Mouse (Mus musculus): ENCODE measurements around the gene Gm21983.

Gm21983 gene

GRCm38 (mm10) chr7:27197634-27198033 is 16.7 kb upstream of the Gm21983 start:
- Histone ChIP-seq H3K36me3 (ENCODE audit: control insufficient read depth, insufficient read depth, low read length, poor library complexity, severe bottlenecking) (no peaks in the 10 kb centered on the region; the same call in 1 of the 2 replicates), H3K27me3 (ENCODE audit: control insufficient read depth, insufficient read depth, low read length, poor library complexity, severe bottlenecking) (no peaks in the 10 kb centered on the region)
- no peak for DNase-seq (ENCODE audit: low read depth, low spot score)

- H3K36me3 ChIP-seq (ENCODE audit: control insufficient read depth, insufficient read depth, low read length, poor library complexity, severe bottlenecking), result no peaks in the 10 kb centered on the region; the same call in 1 of the 2 replicates
- no peak for DNase-seq (ENCODE audit: low read depth, low spot score)
- H3K27me3 ChIP-seq (ENCODE audit: control insufficient read depth, insufficient read depth, low read length, poor library complexity, severe bottlenecking), result no peaks in the 10 kb centered on the region
Measured at GRCm38 (mm10) chr7:27197136-27197535, 16.2 kb upstream of the Gm21983 start.

- peak; percentile 100 for DNase-seq (ENCODE audit: low read depth, low spot score)
- peaks cover under 1% of the 10 kb centered on the region for H3K36me3 ChIP-seq (ENCODE audit: control insufficient read depth, insufficient read depth, low read length, poor library complexity, severe bottlenecking)
- H3K27me3 ChIP-seq (ENCODE audit: control insufficient read depth, insufficient read depth, low read length, poor library complexity, severe bottlenecking), result no peaks in the 10 kb centered on the region
Measured at GRCm38 (mm10) chr7:27195681-27196611, 15.1 kb upstream of the Gm21983 start, which contains the start of the genes BC024978 and Snrpa. TSS of gene BC024978 (plus strand) at chr7:27195781. TSS of gene Snrpa (minus strand) at chr7:27196271.

GRCm38 (mm10) chr7:27193731-27194130 is 12.8 kb upstream of the Gm21983 start:
- Histone ChIP-seq H3K36me3 (ENCODE audit: control insufficient read depth, insufficient read depth, low read length, poor library complexity, severe bottlenecking) (peaks cover 16% of the 10 kb centered on the region), H3K27me3 (ENCODE audit: control insufficient read depth, insufficient read depth, low read length, poor library complexity, severe bottlenecking) (no peaks in the 10 kb centered on the region)
- no peak for DNase-seq (ENCODE audit: low read depth, low spot score)

GRCm38 (mm10) chr7:27192434-27192833 is 11.5 kb upstream of the Gm21983 start:
- DNase-seq (ENCODE audit: low read depth, low spot score), result no peak
- no peaks in the 10 kb centered on the region for H3K27me3 ChIP-seq (ENCODE audit: control insufficient read depth, insufficient read depth, low read length, poor library complexity, severe bottlenecking)
- peaks cover 16% of the 10 kb centered on the region for H3K36me3 ChIP-seq (ENCODE audit: control insufficient read depth, insufficient read depth, low read length, poor library complexity, severe bottlenecking)

GRCm38 (mm10) chr7:27189271-27189931 is 8.5 kb upstream of the Gm21983 start:
- DNase-seq (ENCODE audit: low read depth, low spot score), result peak; percentile 29
- Histone ChIP-seq H3K36me3 (ENCODE audit: control insufficient read depth, insufficient read depth, low read length, poor library complexity, severe bottlenecking) (peaks cover 20% of the 10 kb centered on the region), H3K27me3 (ENCODE audit: control insufficient read depth, insufficient read depth, low read length, poor library complexity, severe bottlenecking) (no peaks in the 10 kb centered on the region)

- no peaks in the 10 kb centered on the region for H3K27me3 ChIP-seq (ENCODE audit: control insufficient read depth, insufficient read depth, low read length, poor library complexity, severe bottlenecking)
- DNase-seq (ENCODE audit: low read depth, low spot score), result no peak
- peaks cover 20% of the 10 kb centered on the region for H3K36me3 ChIP-seq (ENCODE audit: control insufficient read depth, insufficient read depth, low read length, poor library complexity, severe bottlenecking)
Measured at GRCm38 (mm10) chr7:27185986-27186385, 5.1 kb upstream of the Gm21983 start.

- Histone ChIP-seq H3K36me3 (ENCODE audit: control insufficient read depth, insufficient read depth, low read length, poor library complexity, severe bottlenecking) (peaks cover 10% of the 10 kb centered on the region), H3K27me3 (ENCODE audit: control insufficient read depth, insufficient read depth, low read length, poor library complexity, severe bottlenecking) (no peaks in the 10 kb centered on the region)
- DNase-seq (ENCODE audit: low read depth, low spot score), result peak; percentile 76
Measured at GRCm38 (mm10) chr7:27184964-27185363, 4.1 kb upstream of the Gm21983 start.

GRCm38 (mm10) chr7:27182498-27182897 is 1.6 kb upstream of the Gm21983 start:
- peaks cover 3% of the 10 kb centered on the region for H3K36me3 ChIP-seq (ENCODE audit: control insufficient read depth, insufficient read depth, low read length, poor library complexity, severe bottlenecking)
- no peak for DNase-seq (ENCODE audit: low read depth, low spot score)

GRCm38 (mm10) chr7:27180036-27180435 is 850 bp downstream of the Gm21983 start:
- Histone ChIP-seq H3K36me3 (ENCODE audit: control insufficient read depth, insufficient read depth, low read length, poor library complexity, severe bottlenecking) (peaks cover under 1% of the 10 kb centered on the region; the same call in 1 of the 2 replicates), H3K27me3 (ENCODE audit: control insufficient read depth, insufficient read depth, low read length, poor library complexity, severe bottlenecking) (no peaks in the 10 kb centered on the region)
- DNase-seq (ENCODE audit: low read depth, low spot score), result no peak

More at GRCm38 (mm10) chr7:27182498-27182897, 1.6 kb upstream of the Gm21983 start:
- no peaks in the 10 kb centered on the region for H3K27me3 ChIP-seq (ENCODE audit: control insufficient read depth, insufficient read depth, low read length, poor library complexity, severe bottlenecking)

- no peaks in the 10 kb centered on the region for H3K27me3 ChIP-seq (ENCODE audit: control insufficient read depth, insufficient read depth, low read length, poor library complexity, severe bottlenecking)
- peaks cover 6% of the 10 kb centered on the region for H3K36me3 ChIP-seq (ENCODE audit: control insufficient read depth, insufficient read depth, low read length, poor library complexity, severe bottlenecking)
- peak; percentile 63 for DNase-seq (ENCODE audit: low read depth, low spot score)
Measured at GRCm38 (mm10) chr7:27179217-27179918, 1.5 kb downstream of the Gm21983 start.

- peaks cover 6% of the 10 kb centered on the region for H3K36me3 ChIP-seq (ENCODE audit: control insufficient read depth, insufficient read depth, low read length, poor library complexity, severe bottlenecking)
- H3K27me3 ChIP-seq (ENCODE audit: control insufficient read depth, insufficient read depth, low read length, poor library complexity, severe bottlenecking), result no peaks in the 10 kb centered on the region
- DNase-seq (ENCODE audit: low read depth, low spot score), result peak; percentile 100
Measured at GRCm38 (mm10) chr7:27178324-27179216, 2.3 kb downstream of the Gm21983 start, which contains the start of gene Rab4b. TSS of gene Rab4b (minus strand) at chr7:27178896.

- H3K27me3 ChIP-seq (ENCODE audit: control insufficient read depth, insufficient read depth, low read length, poor library complexity, severe bottlenecking), result no peaks in the 10 kb centered on the region
- DNase-seq (ENCODE audit: low read depth, low spot score), result no peak
- peaks cover 8% of the 10 kb centered on the region for H3K36me3 ChIP-seq (ENCODE audit: control insufficient read depth, insufficient read depth, low read length, poor library complexity, severe bottlenecking)
Measured at GRCm38 (mm10) chr7:27177942-27178323, 3.0 kb downstream of the Gm21983 start.

GRCm38 (mm10) chr7:27174896-27175295 is 6.0 kb downstream of the Gm21983 start:
- Histone ChIP-seq H3K27me3 (ENCODE audit: control insufficient read depth, insufficient read depth, low read length, poor library complexity, severe bottlenecking) (no peaks in the 10 kb centered on the region), H3K36me3 (ENCODE audit: control insufficient read depth, insufficient read depth, low read length, poor library complexity, severe bottlenecking) (peaks cover 13% of the 10 kb centered on the region)
- no peak for DNase-seq (ENCODE audit: low read depth, low spot score)
